Mouse (Mus musculus) right cerebral cortex, postnatal 10 days (tissue): ENCODE measurements around the gene Zfp788.
"Not testable (repeated sequence)": the region's sequence is repeated elsewhere in the genome, so short reads cannot be mapped to it uniquely, and the experiment has no call there.

Experiments
- DNase-seq, 2 experiments: peaks; one replicate each; pipeline ENCODE4 v3.0.0; 2021; ENCODE audit warnings: low spot score in 2 of 2

Zfp788 gene

GRCm38 (mm10) chr7:41632409-41633220, at the start of gene Zfp788:
Zfp788 (plus strand) TSS chr7:41633203.
- peak; percentile 97 to 99 for DNase-seq

- not testable (repeated sequence) for DNase-seq
Measured at GRCm38 (mm10) chr7:41587831-41588230, 45.2 kb upstream of the Zfp788 start.

- DNase-seq: no peak
Measured at GRCm38 (mm10) chr7:41598615-41599014, 34.4 kb upstream of the Zfp788 start.

- DNase-seq: peak; percentile 96 to 97
Measured at GRCm38 (mm10) chr7:41599034-41599813, 33.8 kb upstream of the Zfp788 start, which contains the start of gene 2610021A01Rik. 2610021A01Rik (plus strand) TSS chr7:41599230.

- no peak for DNase-seq
Measured at GRCm38 (mm10) chr7:41599932-41600548, 33.0 kb upstream of the Zfp788 start.

- no peak for DNase-seq
Measured at GRCm38 (mm10) chr7:41611654-41612053, 21.3 kb upstream of the Zfp788 start.

- DNase-seq: not testable (repeated sequence)
Measured at GRCm38 (mm10) chr7:41616241-41616640, 16.8 kb upstream of the Zfp788 start.

- DNase-seq: peak; percentile 95 to 97
Measured at GRCm38 (mm10) chr7:41633221-41633984, 400 bp downstream of the Zfp788 start.

- DNase-seq: not testable (repeated sequence)
Measured at GRCm38 (mm10) chr7:41674326-41674725, 41.3 kb downstream of the Zfp788 start.
